Mouse (Mus musculus): ENCODE measurements around the gene Rsph3b. TPM values are rescaled to one million over a fixed set of nuclear protein-coding genes. Genes with fewer than 3 reads are reported as not detected.
"Not testable (repeated sequence)": the region's sequence is repeated elsewhere in the genome, so short reads cannot be mapped to it uniquely, and the experiment has no call there.

The Rsph3b gene
- total and polyA plus RNA-seq, 2 experiments from 2014 or later = 27.4 to 56.4 TPM

- H3K9me3 ChIP-seq (ENCODE audit: low read length); H3K27ac ChIP-seq; ATAC-seq; H3K36me3 ChIP-seq (ENCODE audit: insufficient read depth, low read length); H3K9ac ChIP-seq (replicated peaks; ENCODE audit: low read length); H3K27me3 ChIP-seq (ENCODE audit: insufficient read depth, low read length); DNase-seq (ENCODE audit: low spot score); H3K4me3 ChIP-seq (ENCODE audit: low read length); H3K4me1 ChIP-seq (ENCODE audit: insufficient read depth, low read length): not testable (repeated sequence)
- H3K4me2 ChIP-seq (ENCODE audit: low read depth, low read length) = peak overlapping the region; percentile 38; the same call in 1 of the 2 replicates
- 76% methylated on average over 3 of the region's 6 CpGs for WGBS
Measured at GRCm38 (mm10) chr17:6959543-6960259, 11.2 kb upstream of the Rsph3b start.

- not testable (repeated sequence) for H3K36me3 ChIP-seq (ENCODE audit: insufficient read depth, low read length); H3K27ac ChIP-seq; H3K4me3 ChIP-seq (ENCODE audit: low read length); ATAC-seq; H3K27me3 ChIP-seq (ENCODE audit: insufficient read depth, low read length); H3K9ac ChIP-seq (replicated peaks; ENCODE audit: low read length); H3K4me1 ChIP-seq (ENCODE audit: insufficient read depth, low read length); H3K9me3 ChIP-seq (ENCODE audit: low read length); H3K4me2 ChIP-seq (ENCODE audit: low read depth, low read length)
- WGBS = 70% methylated on average over 5 of the region's 8 CpGs
- DNase-seq (ENCODE audit: low spot score) = peak; percentile 7
Measured at GRCm38 (mm10) chr17:6958881-6959280, 10.4 kb upstream of the Rsph3b start.

GRCm38 (mm10) chr17:6948769-6949228 lies 317 bp upstream of the Rsph3b start:
- 9% methylated on average over 9 of the region's 9 CpGs for WGBS
- Histone ChIP-seq H3K27ac (peak overlapping the region; percentile 77; the same call in 1 of the 2 replicates), H3K9ac (replicated peaks; ENCODE audit: low read length) (peak overlapping the region; percentile 44; the same call in 1 of the 2 replicates), H3K4me2 (ENCODE audit: low read depth, low read length) (peak overlapping the region; percentile 60), H3K4me3 (ENCODE audit: low read length) (peak overlapping the region; percentile 50)
- not testable (repeated sequence) for H3K9me3 ChIP-seq (ENCODE audit: low read length); H3K27me3 ChIP-seq (ENCODE audit: insufficient read depth, low read length); H3K4me1 ChIP-seq (ENCODE audit: insufficient read depth, low read length); H3K36me3 ChIP-seq (ENCODE audit: insufficient read depth, low read length); DNase-seq (ENCODE audit: low spot score)
- ATAC-seq = peak; percentile 16; the same call in 1 of the 2 replicates

GRCm38 (mm10) chr17:6947637-6947983 lies 872 bp downstream of the Rsph3b start:
- not testable (repeated sequence) for H3K4me1 ChIP-seq (ENCODE audit: insufficient read depth, low read length); H3K36me3 ChIP-seq (ENCODE audit: insufficient read depth, low read length); H3K27me3 ChIP-seq (ENCODE audit: insufficient read depth, low read length); H3K9ac ChIP-seq (replicated peaks; ENCODE audit: low read length); H3K9me3 ChIP-seq (ENCODE audit: low read length); DNase-seq (ENCODE audit: low spot score)
- peak; percentile 48 for ATAC-seq
- WGBS = no CpG with 5 or more reads among the region's 8 CpGs
- Histone ChIP-seq H3K27ac (peak overlapping the region; percentile 77; the same call in 1 of the 2 replicates), H3K4me3 (ENCODE audit: low read length) (peak overlapping the region; percentile 50; the same call in 1 of the 2 replicates), H3K4me2 (ENCODE audit: low read depth, low read length) (peak overlapping the region; percentile 60)

GRCm38 (mm10) chr17:6942560-6942959 lies 5.9 kb downstream of the Rsph3b start:
- H3K4me3 ChIP-seq (ENCODE audit: low read length); H3K9ac ChIP-seq (replicated peaks; ENCODE audit: low read length); H3K27ac ChIP-seq; H3K36me3 ChIP-seq (ENCODE audit: insufficient read depth, low read length); H3K4me1 ChIP-seq (ENCODE audit: insufficient read depth, low read length); H3K4me2 ChIP-seq (ENCODE audit: low read depth, low read length); H3K27me3 ChIP-seq (ENCODE audit: insufficient read depth, low read length); H3K9me3 ChIP-seq (ENCODE audit: low read length); DNase-seq (ENCODE audit: low spot score): not testable (repeated sequence)
- peak; percentile 27; the same call in 1 of the 2 replicates for ATAC-seq
- no CpG with 5 or more reads among the region's 4 CpGs for WGBS

GRCm38 (mm10) chr17:6931625-6932024 lies 16.9 kb downstream of the Rsph3b start:
- H3K27me3 ChIP-seq (ENCODE audit: insufficient read depth, low read length); H3K4me1 ChIP-seq (ENCODE audit: insufficient read depth, low read length); ATAC-seq; H3K36me3 ChIP-seq (ENCODE audit: insufficient read depth, low read length); H3K9ac ChIP-seq (replicated peaks; ENCODE audit: low read length); DNase-seq (ENCODE audit: low spot score); H3K27ac ChIP-seq; H3K4me3 ChIP-seq (ENCODE audit: low read length); H3K4me2 ChIP-seq (ENCODE audit: low read depth, low read length); H3K9me3 ChIP-seq (ENCODE audit: low read length): not testable (repeated sequence)
- WGBS = 87% methylated on average over 6 of the region's 7 CpGs

- WGBS = 94% methylated on average over 7 of the region's 7 CpGs
- ATAC-seq; H3K4me2 ChIP-seq (ENCODE audit: low read depth, low read length); H3K9me3 ChIP-seq (ENCODE audit: low read length); DNase-seq (ENCODE audit: low spot score); H3K27ac ChIP-seq; H3K36me3 ChIP-seq (ENCODE audit: insufficient read depth, low read length); H3K27me3 ChIP-seq (ENCODE audit: insufficient read depth, low read length); H3K4me1 ChIP-seq (ENCODE audit: insufficient read depth, low read length); H3K4me3 ChIP-seq (ENCODE audit: low read length); H3K9ac ChIP-seq (replicated peaks; ENCODE audit: low read length): not testable (repeated sequence)
Measured at GRCm38 (mm10) chr17:6920351-6920894, 28.1 kb downstream of the Rsph3b start.

- not testable (repeated sequence) for ATAC-seq
Measured at GRCm38 (mm10) chr17:6919388-6919787, 29.1 kb downstream of the Rsph3b start.

GRCm38 (mm10) chr17:6915282-6915681 lies 33.2 kb downstream of the Rsph3b start:
- H3K4me3 ChIP-seq (ENCODE audit: low read length); H3K4me2 ChIP-seq (ENCODE audit: low read depth, low read length); H3K4me1 ChIP-seq (ENCODE audit: insufficient read depth, low read length); H3K27ac ChIP-seq; H3K27me3 ChIP-seq (ENCODE audit: insufficient read depth, low read length); DNase-seq (ENCODE audit: low spot score); ATAC-seq; H3K36me3 ChIP-seq (ENCODE audit: insufficient read depth, low read length); H3K9ac ChIP-seq (replicated peaks; ENCODE audit: low read length); H3K9me3 ChIP-seq (ENCODE audit: low read length): not testable (repeated sequence)
- WGBS = 80% methylated on average over 1 of the region's 4 CpGs

More at GRCm38 (mm10) chr17:6919388-6919787, 29.1 kb downstream of the Rsph3b start:
- not testable (repeated sequence) for H3K4me3 ChIP-seq (ENCODE audit: low read length); H3K9ac ChIP-seq (replicated peaks; ENCODE audit: low read length); H3K27me3 ChIP-seq (ENCODE audit: insufficient read depth, low read length); H3K4me2 ChIP-seq (ENCODE audit: low read depth, low read length); H3K36me3 ChIP-seq (ENCODE audit: insufficient read depth, low read length); H3K9me3 ChIP-seq (ENCODE audit: low read length); H3K27ac ChIP-seq; DNase-seq (ENCODE audit: low spot score); H3K4me1 ChIP-seq (ENCODE audit: insufficient read depth, low read length)
- 80% methylated on average over 3 of the region's 3 CpGs for WGBS

- not testable (repeated sequence) for ATAC-seq; H3K4me2 ChIP-seq (ENCODE audit: low read depth, low read length)
Measured at GRCm38 (mm10) chr17:6914066-6914465, 34.4 kb downstream of the Rsph3b start.

More at GRCm38 (mm10) chr17:6914066-6914465, 34.4 kb downstream of the Rsph3b start:
- 57% methylated on average over 1 of the region's 6 CpGs for WGBS
- H3K36me3 ChIP-seq (ENCODE audit: insufficient read depth, low read length); DNase-seq (ENCODE audit: low spot score); H3K27me3 ChIP-seq (ENCODE audit: insufficient read depth, low read length); H3K27ac ChIP-seq; H3K4me1 ChIP-seq (ENCODE audit: insufficient read depth, low read length); H3K9me3 ChIP-seq (ENCODE audit: low read length); H3K9ac ChIP-seq (replicated peaks; ENCODE audit: low read length); H3K4me3 ChIP-seq (ENCODE audit: low read length): not testable (repeated sequence)
